Mouse (Mus musculus): ENCODE results near the gene Gm20379.

Gene Gm20379

GRCm38 (mm10) chr13:92337773-92338462 lies 32.1 kb downstream of the Gm20379 start:
- no peak for DNase-seq

GRCm38 (mm10) chr13:92339787-92340186 lies 34.0 kb downstream of the Gm20379 start:
- DNase-seq = no peak

- no peak for DNase-seq
Observed at GRCm38 (mm10) chr13:92344033-92344432, 38.3 kb downstream of the Gm20379 start.

- no peak for DNase-seq
Observed at GRCm38 (mm10) chr13:92346338-92346737, 40.6 kb downstream of the Gm20379 start.

GRCm38 (mm10) chr13:92351100-92351499 lies 45.3 kb downstream of the Gm20379 start:
- no peak for DNase-seq

GRCm38 (mm10) chr13:92353956-92354355 lies 48.2 kb downstream of the Gm20379 start:
- no peak for DNase-seq

GRCm38 (mm10) chr13:92354456-92355271 lies 48.9 kb downstream of the Gm20379 start, which contains the start of the genes Dhfr and Msh3:
Gene Dhfr, plus strand, starts transcription at chr13:92354726.
Gene Msh3, minus strand, starts transcription at chr13:92355003.
- DNase-seq = peak; percentile 99

- peak; percentile 72 to 91 for DNase-seq
Observed at GRCm38 (mm10) chr13:92355272-92355643, 49.5 kb downstream of the Gm20379 start.

GRCm38 (mm10) chr13:92356376-92356775 lies 50.6 kb downstream of the Gm20379 start:
- DNase-seq = no peak

Data from kidney, postnatal 25 days (tissue).